Mouse (Mus musculus) midbrain, embryonic 12.5 days (tissue): ENCODE measurements at regions not wholly inside any gene's neighbourhood (a gene's known extent, or its start where the extent isn't known, plus 50 kb on each side); places are given as distances from the start of the nearest gene placed in this dataset. TPM values are rescaled to one million over a fixed set of nuclear protein-coding genes. Genes with fewer than 3 reads are reported as not detected.
A peak's percentile ranks its signal among the peaks of the same experiment; 100 is the strongest.

Source experiments
- ATAC-seq: fragments of 200-750 bp; cut with Nextera tagmentation; 2 replicates; pipeline ENCODE4 v1.8.0; 2017; ENCODE audit warnings: low read depth, moderate TSS enrichment, moderate library complexity; ENCODE audit not compliant: low FRiP score
- H3K27ac ChIP-seq: fragments of 300-500 bp; sonication (generic); replicated peaks from 2 replicates; pipeline ENCODE4 v1.5.1; 2016; ENCODE audit warnings: mild to moderate bottlenecking
- H3K27me3 ChIP-seq: fragments of 300-500 bp; sonication (generic); 2 replicates; pipeline ENCODE4 v1.6.1; 2016; ENCODE audit warnings: mild to moderate bottlenecking
- H3K36me3 ChIP-seq: fragments of 300-500 bp; sonication (generic); 2 replicates; pipeline ENCODE4 v1.6.1; 2016
- H3K4me1 ChIP-seq: fragments of 300-500 bp; sonication (generic); 2 replicates; pipeline ENCODE4 v1.6.1; 2016
- H3K4me2 ChIP-seq: fragments of 300-500 bp; sonication (generic); replicated peaks from 2 replicates; pipeline ENCODE4 v1.6.1; 2016; ENCODE audit warnings: mild to moderate bottlenecking, moderate library complexity
- H3K4me3 ChIP-seq: fragments of 300-500 bp; sonication (generic); 2 replicates; pipeline ENCODE4 v1.5.1; 2016; ENCODE audit warnings: mild to moderate bottlenecking
- H3K9ac ChIP-seq: fragments of 300-500 bp; sonication (generic); replicated peaks from 2 replicates; pipeline ENCODE4 v1.6.1; 2016; ENCODE audit warnings: mild to moderate bottlenecking, moderate library complexity
- H3K9me3 ChIP-seq: fragments of 300-500 bp; sonication (generic); 2 replicates; pipeline ENCODE4 v1.6.1; 2016; ENCODE audit warnings: mild to moderate bottlenecking
- WGBS: fragments of 180-500 bp; shearing (Covaris S2); methylation state at CpG from one replicate; pipeline ENCODE4 v1.1.7; 2016; 5-methylcytosine and 5-hydroxymethylcytosine counted together
- microRNA-seq: library from miRNA; unstranded; fragments of <30 nt; microRNA quantifications from one replicate; pipeline ENCODE4, GENCODE M21; 2017

GRCm38 (mm10) chr17:82199981-82200380, 461.8 kb upstream of the Slc8a1 start:
- no peak overlapping the region for H3K4me2 ChIP-seq
- ATAC-seq: no peak
- 49% methylated on average over 2 of the region's 2 CpGs for WGBS
- no peak overlapping the region for H3K27ac ChIP-seq
- H3K27me3 ChIP-seq: peaks cover 44% of the 10 kb centered on the region
- no peaks in the 10 kb centered on the region for H3K4me1 ChIP-seq
- H3K9ac ChIP-seq: no peak overlapping the region
- H3K36me3 ChIP-seq: no peaks in the 10 kb centered on the region
- H3K4me3 ChIP-seq: no peak overlapping the region
- no peaks in the 10 kb centered on the region for H3K9me3 ChIP-seq

- ATAC-seq: peak; percentile 91
- no peaks in the 10 kb centered on the region for H3K4me1 ChIP-seq
- no peaks in the 10 kb centered on the region for H3K9me3 ChIP-seq
- H3K4me3 ChIP-seq: no peak overlapping the region
- no peak overlapping the region for H3K27ac ChIP-seq
- H3K36me3 ChIP-seq: no peaks in the 10 kb centered on the region
- WGBS: 13% methylated on average over 5 of the region's 5 CpGs
- no peak overlapping the region for H3K4me2 ChIP-seq
- H3K27me3 ChIP-seq: peaks cover 44% of the 10 kb centered on the region
- no peak overlapping the region for H3K9ac ChIP-seq
Observed at GRCm38 (mm10) chr17:82199031-82199642, 461.0 kb upstream of the Slc8a1 start.

GRCm38 (mm10) chr17:82184261-82184660, 446.1 kb upstream of the Slc8a1 start:
- Histone ChIP-seq H3K36me3 (no peaks in the 10 kb centered on the region), H3K9ac (no peak overlapping the region), H3K4me1 (no peaks in the 10 kb centered on the region), H3K27me3 (no peaks in the 10 kb centered on the region), H3K4me3 (no peak overlapping the region), H3K27ac (no peak overlapping the region), H3K9me3 (no peaks in the 10 kb centered on the region), H3K4me2 (no peak overlapping the region)
- no peak for ATAC-seq
- WGBS: 86% methylated on average over 2 of the region's 2 CpGs

GRCm38 (mm10) chr17:82171216-82171615, 433.0 kb upstream of the Slc8a1 start:
- WGBS: 82% methylated on average over 1 of the region's 1 CpGs

GRCm38 (mm10) chr17:82153446-82153845, 415.3 kb upstream of the Slc8a1 start:
- Histone ChIP-seq H3K4me1 (no peaks in the 10 kb centered on the region), H3K4me3 (no peak overlapping the region)
- 35% methylated on average over 2 of the region's 2 CpGs for WGBS

More at GRCm38 (mm10) chr17:82171216-82171615, 433.0 kb upstream of the Slc8a1 start:
- Histone ChIP-seq H3K9ac (no peak overlapping the region), H3K4me3 (no peak overlapping the region), H3K4me2 (no peak overlapping the region), H3K4me1 (no peaks in the 10 kb centered on the region), H3K27me3 (no peaks in the 10 kb centered on the region), H3K27ac (no peak overlapping the region), H3K9me3 (no peaks in the 10 kb centered on the region), H3K36me3 (no peaks in the 10 kb centered on the region)
- no peak for ATAC-seq

GRCm38 (mm10) chr17:82134843-82135242, 396.7 kb upstream of the Slc8a1 start:
- Histone ChIP-seq H3K27ac (no peak overlapping the region), H3K36me3 (no peaks in the 10 kb centered on the region), H3K9me3 (no peaks in the 10 kb centered on the region), H3K4me1 (no peaks in the 10 kb centered on the region), H3K9ac (no peak overlapping the region), H3K4me3 (no peak overlapping the region), H3K4me2 (no peak overlapping the region), H3K27me3 (no peaks in the 10 kb centered on the region)
- no peak for ATAC-seq
- WGBS: 92% methylated on average over 3 of the region's 3 CpGs

More at GRCm38 (mm10) chr17:82153446-82153845, 415.3 kb upstream of the Slc8a1 start:
- H3K27ac ChIP-seq: no peak overlapping the region
- ATAC-seq: no peak
- H3K4me2 ChIP-seq: no peak overlapping the region
- H3K9ac ChIP-seq: no peak overlapping the region
- no peaks in the 10 kb centered on the region for H3K36me3 ChIP-seq
- H3K27me3 ChIP-seq: no peaks in the 10 kb centered on the region
- no peaks in the 10 kb centered on the region for H3K9me3 ChIP-seq

- Histone ChIP-seq H3K27ac (no peak overlapping the region), H3K4me1 (no peaks in the 10 kb centered on the region), H3K27me3 (no peaks in the 10 kb centered on the region), H3K36me3 (no peaks in the 10 kb centered on the region), H3K4me3 (no peak overlapping the region), H3K4me2 (no peak overlapping the region), H3K9ac (no peak overlapping the region), H3K9me3 (no peaks in the 10 kb centered on the region)
- no peak for ATAC-seq
- 89% methylated on average over 3 of the region's 3 CpGs for WGBS
Observed at GRCm38 (mm10) chr17:82132941-82133340, 394.8 kb upstream of the Slc8a1 start.

- no peak for ATAC-seq
- Histone ChIP-seq H3K27me3 (no peaks in the 10 kb centered on the region), H3K27ac (no peak overlapping the region), H3K36me3 (no peaks in the 10 kb centered on the region), H3K9ac (no peak overlapping the region), H3K9me3 (no peaks in the 10 kb centered on the region), H3K4me3 (no peak overlapping the region), H3K4me1 (no peaks in the 10 kb centered on the region), H3K4me2 (no peak overlapping the region)
- WGBS: 91% methylated on average over 3 of the region's 3 CpGs
Observed at GRCm38 (mm10) chr17:82087141-82087540, 349.0 kb upstream of the Slc8a1 start.

- no peaks in the 10 kb centered on the region for H3K4me1 ChIP-seq
- no peaks in the 10 kb centered on the region for H3K36me3 ChIP-seq
- no peaks in the 10 kb centered on the region for H3K27me3 ChIP-seq
- no peaks in the 10 kb centered on the region for H3K9me3 ChIP-seq
- H3K9ac ChIP-seq: no peak overlapping the region
- no peak overlapping the region for H3K27ac ChIP-seq
- ATAC-seq: no peak
- H3K4me3 ChIP-seq: no peak overlapping the region
- no peak overlapping the region for H3K4me2 ChIP-seq
Observed at GRCm38 (mm10) chr17:82080301-82080700, 342.1 kb upstream of the Slc8a1 start.

Small RNA genes lying in the stretch of these regions (microRNA-seq; reads per million reads assigned to microRNA genes)
- gene Gm23400: not detected
- not detected for gene Gm27359
